Mouse (Mus musculus): ENCODE data around the gene Olfr1387. TPM values are rescaled to one million over a fixed set of nuclear protein-coding genes. Genes with fewer than 3 reads are reported as not detected.
"Not testable (repeated sequence)": the region's sequence is repeated elsewhere in the genome, so short reads cannot be mapped to it uniquely, and the experiment has no call there.

Olfr1387 gene
- total RNA-seq (2021), result not detected in 2 replicates
- long read RNA-seq, result 0 reads

GRCm38 (mm10) chr11:49455043-49455442 lies at the start of gene Olfr1387:
Olfr1387 (plus strand) TSS chr11:49455343.
- no peak for DNase-seq

- DNase-seq, result no peak
These were observed 48.4 kb upstream of the Olfr1387 start for GRCm38 (mm10) chr11:49406784-49407183.

- no peak for DNase-seq
These were observed 44.6 kb upstream of the Olfr1387 start for GRCm38 (mm10) chr11:49410540-49410939.

- DNase-seq, result no peak
These were observed 32.4 kb upstream of the Olfr1387 start, which contains the start of gene Olfr1389 for GRCm38 (mm10) chr11:49422767-49423166. Olfr1389 (plus strand) TSS chr11:49423067.

- DNase-seq, result no peak
These were observed 29.8 kb upstream of the Olfr1387 start for GRCm38 (mm10) chr11:49425257-49425927.

GRCm38 (mm10) chr11:49429641-49430040 lies 25.5 kb upstream of the Olfr1387 start:
- no peak for DNase-seq

GRCm38 (mm10) chr11:49436411-49436810 lies 18.7 kb upstream of the Olfr1387 start, which contains the start of gene Olfr1388:
Olfr1388 (plus strand) TSS chr11:49436624.
- DNase-seq, result peak; percentile 20

GRCm38 (mm10) chr11:49464746-49465145 lies 9.6 kb downstream of the Olfr1387 start, which contains the start of gene Olfr1386:
Olfr1386 (plus strand) TSS chr11:49465046.
- not testable (repeated sequence) for DNase-seq

- no peak for DNase-seq
These were observed 30.8 kb downstream of the Olfr1387 start for GRCm38 (mm10) chr11:49485973-49486372.

- not testable (repeated sequence) for DNase-seq
These were observed 33.6 kb downstream of the Olfr1387 start, which contains the start of gene Olfr1385 for GRCm38 (mm10) chr11:49488770-49489169. Olfr1385 (plus strand) TSS chr11:49489070.

Other genes starting within 250 kb of the Olfr1387 start
- gene Mgat1, start 211.2 kb upstream of the Olfr1387 start, total RNA-seq (2021), result 94.2 and 116 TPM in 2 replicates
- not detected in 2 replicates for gene Olfr1393, start 177.0 kb upstream of the Olfr1387 start, total RNA-seq (2021)
- not detected in 2 replicates for gene Olfr1392, start 170.1 kb upstream of the Olfr1387 start, total RNA-seq (2021)
- gene Olfr10, start 150.6 kb upstream of the Olfr1387 start, total RNA-seq (2021), result not detected in 2 replicates
- not detected in 2 replicates for gene Olfr1391, start 132.6 kb upstream of the Olfr1387 start, total RNA-seq (2021)
- not detected in 2 replicates for gene Olfr1390, start 120.2 kb upstream of the Olfr1387 start, total RNA-seq (2021)
- gene Olfr1389, start 32.3 kb upstream of the Olfr1387 start, total RNA-seq (2021), result not detected in 2 replicates
- gene Olfr1388, start 18.7 kb upstream of the Olfr1387 start, total RNA-seq (2021), result 0.09 TPM in 1 of 2 replicates, not detected in the other
- not detected in 2 replicates for gene Olfr1386, start 9.7 kb downstream of the Olfr1387 start, total RNA-seq (2021)
- gene Olfr1385, start 33.7 kb downstream of the Olfr1387 start, total RNA-seq (2021), result not detected in 2 replicates
- gene Olfr1384, start 51.4 kb downstream of the Olfr1387 start, total RNA-seq (2021), result not detected in 2 replicates
- gene Olfr1383, start 64.3 kb downstream of the Olfr1387 start, total RNA-seq (2021), result 1.9 TPM in 1 of 2 replicates, not detected in the other
- gene Olfr1382, start 72.9 kb downstream of the Olfr1387 start, total RNA-seq (2021), result not detected in 2 replicates
- gene Olfr1381, start 88.1 kb downstream of the Olfr1387 start, total RNA-seq (2021), result not detected in 2 replicates
- gene Olfr1380, start 101.5 kb downstream of the Olfr1387 start, total RNA-seq (2021), result not detected in 2 replicates
- 15.3 and 20.1 TPM in 2 replicates for gene Flt4, start 153.9 kb downstream of the Olfr1387 start, total RNA-seq (2021)
- not detected in 2 replicates for gene Scgb3a1, start 208.3 kb downstream of the Olfr1387 start, total RNA-seq (2021)

Measured in adrenal gland, postnatal 25 days (tissue).